Mouse (Mus musculus): ENCODE measurements around the gene Lrig2.

The Lrig2 gene

DNA sequence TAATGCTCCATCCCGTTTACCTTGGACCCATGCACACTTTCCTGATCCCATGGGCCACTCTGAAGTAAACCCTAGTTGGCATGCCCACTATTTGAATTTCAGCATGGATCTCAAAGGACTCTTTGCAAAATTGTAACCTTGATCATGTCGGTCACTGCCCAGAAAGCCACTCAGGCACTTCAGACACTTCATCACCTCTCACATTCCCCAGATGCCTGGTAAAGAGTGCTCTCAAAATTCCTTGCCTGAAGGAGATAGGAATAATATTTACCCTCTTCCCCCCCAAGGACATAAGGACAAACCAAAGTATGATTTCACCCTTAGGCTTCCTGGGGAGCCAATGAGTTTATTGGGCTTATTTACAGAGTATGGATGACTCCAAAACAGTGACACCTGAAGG lies 139.3 kb downstream of the Lrig2 start:
- in situ Hi-C loops (cut with MboI), result no loop called here

DNA sequence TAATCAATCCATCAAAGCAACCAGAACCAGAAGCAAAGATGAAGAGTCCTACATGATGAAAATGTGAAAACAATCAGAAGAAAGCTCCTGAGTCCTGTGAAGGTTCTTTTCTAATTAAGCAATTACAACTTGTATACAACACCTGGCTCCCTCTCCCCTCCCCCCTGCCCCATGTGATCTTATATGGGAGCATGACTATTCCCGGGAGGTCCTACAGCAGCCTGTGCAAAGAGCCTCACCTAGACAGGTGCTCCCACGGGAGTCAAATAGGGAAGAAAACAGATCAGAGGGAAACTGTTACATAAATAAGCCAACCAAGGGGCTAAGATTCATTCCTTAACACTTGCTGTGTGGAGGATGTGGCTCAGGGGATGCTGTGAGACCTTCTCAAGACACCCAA lies 143.8 kb downstream of the Lrig2 start:
- in situ Hi-C loops (cut with MboI), result no loop called here

DNA sequence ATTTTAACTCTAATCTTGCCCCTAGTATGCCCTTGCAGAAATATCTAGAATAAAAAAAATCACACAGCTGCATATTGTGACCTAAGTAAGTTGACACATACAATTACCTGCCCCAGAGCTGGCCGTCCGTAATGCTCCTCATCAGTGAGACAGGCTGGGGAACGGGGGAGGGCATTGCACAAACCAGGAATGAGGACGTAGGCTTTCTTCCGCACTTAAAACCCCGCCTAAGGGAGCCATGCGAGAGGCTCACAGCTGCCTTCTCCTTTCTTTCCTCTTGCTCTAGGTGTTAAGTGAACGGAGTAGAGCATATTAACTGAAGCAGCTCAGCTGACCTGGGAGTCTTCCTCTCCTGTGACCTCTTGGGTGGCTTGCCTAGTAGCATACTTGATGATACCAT lies 149.9 kb downstream of the Lrig2 start:
- in situ Hi-C loops (cut with MboI), result no loop called here

DNA sequence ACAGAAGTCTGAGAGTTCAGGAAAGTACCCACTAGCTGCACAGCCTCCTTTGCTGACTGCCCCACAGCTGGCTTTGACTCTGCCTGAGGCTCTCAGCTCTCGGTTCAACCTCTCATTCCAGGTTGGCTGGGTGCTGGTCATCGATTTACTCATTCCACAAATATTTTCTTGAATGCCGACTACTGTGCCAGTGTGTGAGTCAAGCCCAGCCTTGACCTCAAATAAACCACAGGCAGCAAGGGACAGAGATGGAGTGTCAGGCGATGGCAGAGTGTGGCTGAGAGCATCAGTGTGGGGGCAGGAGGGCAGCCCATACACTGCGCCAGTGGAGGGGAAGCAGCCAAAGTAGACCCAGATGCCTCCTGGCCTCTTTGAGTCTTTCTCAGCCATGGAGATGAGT lies 151.4 kb downstream of the Lrig2 start:
- in situ Hi-C loops (cut with MboI), result no loop called here

DNA sequence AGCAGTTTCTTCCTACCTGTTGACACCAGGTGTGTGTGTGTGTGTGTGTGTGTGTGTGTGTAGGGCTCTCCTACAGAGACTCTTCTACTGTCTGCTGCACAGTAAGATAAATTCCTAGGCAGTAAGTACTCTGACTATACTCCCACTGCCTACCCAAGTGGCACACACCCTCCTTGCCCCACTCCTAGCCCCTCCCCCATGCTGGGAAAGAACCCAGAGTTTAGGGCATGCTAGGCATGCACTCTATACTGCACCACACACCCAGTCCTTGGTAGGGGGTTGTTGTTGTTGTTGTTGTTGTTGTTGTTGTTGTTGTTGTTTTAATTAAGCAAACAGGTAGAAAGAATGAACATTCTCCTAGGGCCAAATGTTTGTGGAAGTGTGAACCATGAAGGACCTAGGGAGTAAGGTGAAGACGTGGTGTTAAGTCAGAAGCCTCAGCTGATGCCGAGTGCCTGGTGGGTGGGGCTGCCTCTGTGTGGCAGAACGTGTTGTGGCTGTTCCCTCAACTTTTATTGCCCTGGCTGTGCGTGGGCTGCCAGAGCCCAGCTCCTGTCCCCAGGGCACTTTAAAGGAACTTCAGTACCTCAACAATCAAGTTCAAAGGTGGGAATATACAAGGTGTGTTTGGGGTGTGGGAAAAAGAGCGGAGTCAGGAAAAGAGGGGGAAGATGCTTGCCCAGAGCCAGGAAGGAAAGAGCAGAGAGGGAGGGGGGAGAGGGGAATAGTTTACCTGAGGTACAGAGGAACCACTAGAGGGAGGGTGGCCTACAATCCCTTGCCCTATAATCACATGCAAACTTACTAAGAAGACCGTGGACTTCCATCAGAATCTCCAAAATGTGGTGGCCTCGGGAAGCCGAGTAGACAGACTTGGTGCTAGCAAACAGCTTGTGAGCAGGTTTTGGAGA lies 152.2 kb downstream of the Lrig2 start:
- in situ Hi-C loops (cut with MboI), result no loop called here

DNA sequence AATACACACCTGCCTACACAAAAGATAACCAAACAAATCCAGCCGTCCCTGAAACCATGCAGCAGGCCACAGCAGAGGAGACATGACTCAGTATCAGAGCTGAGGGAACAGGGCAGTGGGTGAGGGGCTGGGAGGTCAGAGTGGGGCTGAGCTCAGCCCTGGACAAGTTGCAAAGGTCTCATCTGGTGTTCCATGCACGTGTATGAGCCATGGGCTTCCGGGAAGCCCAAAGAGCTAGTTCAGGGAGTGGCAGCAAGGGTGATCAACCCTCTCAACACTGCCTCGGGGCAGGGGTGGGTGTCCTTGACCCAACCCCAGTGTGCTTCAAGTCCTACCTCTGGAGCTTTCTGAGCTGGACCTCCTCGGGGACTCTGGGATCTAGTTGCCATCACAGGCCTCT lies 153.0 kb downstream of the Lrig2 start:
- in situ Hi-C loops (cut with MboI), result no loop called here

DNA sequence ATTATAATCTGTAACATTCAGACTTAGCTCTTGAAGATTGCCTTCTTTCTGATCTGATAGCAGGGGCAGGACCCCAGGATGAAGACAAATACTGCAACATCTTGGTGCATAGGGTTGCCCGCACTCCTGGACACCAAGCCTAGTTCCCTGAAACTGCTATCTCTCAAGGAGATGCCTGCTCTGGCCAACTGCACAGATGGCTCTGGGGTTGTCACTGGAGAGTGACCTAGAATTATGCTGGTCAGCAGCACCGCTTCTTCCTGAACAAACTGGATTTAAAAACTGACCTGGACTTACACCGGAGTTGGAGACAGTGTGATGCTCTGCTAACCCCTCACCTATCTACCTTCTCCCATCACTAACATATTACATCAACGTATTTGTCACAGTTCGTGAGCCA lies 155.6 kb downstream of the Lrig2 start:
- in situ Hi-C loops (cut with MboI), result no loop called here

DNA sequence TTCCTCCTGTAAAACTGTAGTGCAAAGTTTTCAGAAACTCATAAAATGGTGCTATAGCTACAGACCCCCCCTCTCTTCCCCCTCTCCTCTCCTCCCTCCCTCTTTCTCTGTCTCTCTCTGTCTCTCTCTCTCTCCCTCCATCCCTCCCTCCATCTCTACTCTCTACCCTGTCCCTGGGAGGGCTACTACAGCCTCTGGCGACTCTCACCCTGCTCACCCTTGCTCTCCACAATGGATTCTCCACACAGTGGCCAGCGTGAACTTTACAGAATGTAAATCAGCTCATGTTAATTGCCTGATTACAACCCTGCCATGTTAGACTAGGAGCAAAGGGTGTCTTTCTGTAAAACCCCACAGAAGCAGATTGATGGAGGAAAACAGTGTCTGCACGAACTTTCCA lies 157.8 kb downstream of the Lrig2 start:
- in situ Hi-C loops (cut with MboI), result no loop called here

DNA sequence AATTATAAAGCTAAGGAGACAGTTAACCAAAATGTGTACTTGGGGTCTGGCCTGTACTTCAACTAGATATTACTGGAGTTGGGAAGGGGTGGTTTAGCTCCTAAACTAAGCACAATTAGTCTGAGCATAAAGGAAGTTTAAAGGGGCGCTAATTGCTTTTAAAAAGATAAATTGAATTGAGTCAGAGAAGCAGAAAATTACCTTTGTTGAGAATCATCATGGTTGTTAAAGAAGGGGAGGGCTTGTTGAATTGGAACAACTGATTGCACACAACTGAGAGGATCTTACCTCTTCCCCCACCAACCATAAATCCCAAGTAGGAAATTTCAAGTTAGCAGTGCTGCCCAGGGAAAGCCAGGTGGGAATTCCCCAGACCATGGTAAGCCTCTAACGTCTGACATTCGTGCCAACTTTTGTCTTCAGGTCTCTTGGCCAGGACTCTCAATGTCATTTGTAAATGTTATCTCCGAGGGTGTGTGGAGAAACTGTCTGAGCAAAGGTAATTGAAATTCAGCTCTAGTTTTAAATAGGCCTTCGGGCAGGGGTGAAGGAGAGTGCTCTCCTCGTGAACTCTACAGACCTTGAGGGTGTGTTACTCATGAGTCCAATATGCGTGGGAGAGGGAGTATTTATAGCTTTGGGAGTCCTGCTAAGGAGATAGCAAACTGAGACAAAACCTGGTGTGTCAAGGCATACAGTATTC lies 159.2 kb downstream of the Lrig2 start:
- in situ Hi-C loops (cut with MboI), result no loop called here

DNA sequence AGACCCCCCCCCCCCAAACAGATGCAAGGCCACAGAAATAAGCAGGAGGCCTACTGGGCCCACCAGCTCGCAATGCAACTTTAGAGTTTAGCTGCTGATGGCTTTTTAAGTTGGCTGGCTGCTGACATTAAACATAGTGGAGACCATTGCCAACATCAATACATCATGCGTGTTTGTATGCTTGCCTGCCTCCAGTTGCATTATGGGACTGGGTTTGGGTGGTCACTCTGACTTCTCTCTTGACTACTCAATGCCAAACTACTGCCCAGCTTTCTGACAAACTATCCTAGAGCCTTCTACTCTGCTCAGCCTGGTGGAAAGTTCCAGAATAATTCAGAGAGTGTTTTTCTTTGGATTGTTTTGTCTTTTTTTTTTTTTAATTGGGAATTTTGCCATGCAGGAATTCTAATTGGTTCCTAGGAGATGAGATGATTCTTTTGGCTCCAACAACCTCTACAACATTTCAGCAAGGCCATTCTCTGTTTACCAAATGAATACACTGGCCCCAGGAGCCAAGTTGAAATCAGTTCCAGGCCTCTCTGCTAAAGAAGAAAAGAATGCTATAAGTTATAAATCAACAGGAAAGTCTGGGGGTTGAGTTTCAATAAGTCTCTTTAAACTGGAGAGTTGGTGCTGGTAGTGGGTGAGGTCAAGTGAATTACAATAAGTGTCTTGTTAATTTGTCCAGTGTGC lies 161.3 kb downstream of the Lrig2 start:
- in situ Hi-C loops (cut with MboI), result no loop called here

DNA sequence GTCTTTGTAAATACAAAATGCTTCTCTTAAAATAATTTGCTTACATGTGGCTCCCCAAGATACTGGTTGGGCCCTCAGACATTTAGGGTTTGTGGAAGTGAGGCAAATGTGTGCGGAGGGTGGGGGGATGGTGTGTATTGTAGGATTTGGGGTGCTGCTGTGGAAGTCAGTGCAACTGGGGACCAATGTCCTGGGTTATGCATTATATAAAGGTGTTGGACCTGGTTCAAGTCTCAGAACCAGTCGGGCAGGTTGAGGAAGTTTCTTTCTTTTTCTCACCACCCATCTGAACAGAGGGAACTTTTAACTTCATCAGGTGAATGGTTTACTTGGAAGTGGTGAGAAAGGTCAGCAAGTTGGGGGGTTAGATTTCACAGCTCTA lies 161.9 kb downstream of the Lrig2 start:
- in situ Hi-C loops (cut with MboI), result no loop called here

DNA sequence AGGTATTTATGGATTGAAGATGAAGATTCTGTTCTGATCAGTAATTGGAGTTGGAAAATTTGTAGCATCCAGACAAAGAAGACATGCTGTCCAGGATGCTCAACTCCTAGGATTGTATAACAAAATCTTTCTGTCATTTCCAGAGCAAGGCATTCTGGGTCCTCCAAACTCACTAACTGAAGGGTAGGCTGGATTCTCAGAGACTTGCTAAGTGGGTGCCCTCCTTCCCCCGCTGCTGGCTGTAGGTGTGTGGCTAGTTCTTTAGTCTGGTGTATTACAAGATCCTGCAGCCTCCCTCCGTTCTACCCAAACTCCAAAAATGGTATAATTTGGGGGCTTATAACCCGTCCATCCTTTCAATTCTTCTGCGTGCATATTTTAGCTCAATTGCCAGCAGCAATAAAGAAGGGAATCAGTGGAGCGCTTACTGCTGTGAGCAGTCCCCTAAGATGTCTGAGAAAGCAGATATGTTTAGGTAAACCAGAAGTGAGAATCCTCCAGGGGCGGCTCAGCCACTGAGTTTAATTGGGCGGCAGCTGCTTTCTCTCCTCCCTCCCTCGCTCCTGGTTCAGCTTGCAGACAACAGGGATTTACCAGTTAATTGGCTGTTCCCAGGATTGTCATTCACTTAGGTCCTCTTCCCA lies 162.4 kb downstream of the Lrig2 start:
- in situ Hi-C loops (cut with MboI), result no loop called here
